Mouse (Mus musculus) stomach, embryonic 14.5 days (tissue): Measurements from ENCODE around the gene Mtrr. TPM values are rescaled to one million over a fixed set of nuclear protein-coding genes. Genes with fewer than 3 reads are reported as not detected.

Experiments used
- polyA plus RNA-seq: library from polyadenylated mRNA; unstranded; fragments of >200 nt; fragmentation: Nextera tagmentation; extraction: Ambion mirVana; gene quantifications from 2 replicates; pipeline ENCODE4 v1.2.1, GENCODE M21; 2014

Gene Mtrr
- polyA plus RNA-seq, 1 experiment from 2014 or later: 17.9 TPM

Other genes starting within 250 kb of the Mtrr start
- gene Fastkd3, start 85 bp upstream of the Mtrr start, polyA plus RNA-seq: 33.2 and 33.3 TPM in 2 replicates
- gene 1700001L19Rik, start 15.3 kb upstream of the Mtrr start, polyA plus RNA-seq: 0.33 and 0.56 TPM in 2 replicates